In genomic region chr10:109504683-109505082, GRCm38 (mm10) we compare ENCODE assay signal across 13 mouse cellular contexts.
A peak's percentile ranks its signal among the peaks of the same experiment; 100 is the strongest.
DNase-seq lines count a peak whose midpoint lies in the region; ATAC-seq and TF ChIP-seq lines count a peak whose summit lies in the region.
"Had no signal": no experiment of that assay in that cellular context is flagged by ENCODE, and none has a peak within 500 bp of the region (broad histone marks: within the 10 kb centered on the region; RNA-seq: fewer than 3 reads in every experiment).

No protein-coding gene starts in this region.

- no peaks in the 10 kb centered on the region for H3K9me3 ChIP-seq in forebrain, postnatal 0 days (ENCODE audit: low read length)
- H3K9me3 ChIP-seq in forebrain, embryonic 13.5 days (replicated peaks): no peaks in the 10 kb centered on the region; the same call in 1 of the 2 replicates
- H3K9me3 ChIP-seq in liver, postnatal 0 days (ENCODE audit: low read length): no peaks in the 10 kb centered on the region
- H3K9me3 ChIP-seq in ES-E14 (ENCODE audit: control insufficient read depth, insufficient read depth, low read depth, low read length): no peaks in the 10 kb centered on the region
- H3K9me3 ChIP-seq in embryonic facial prominence, embryonic 11.5 days (replicated peaks; ENCODE audit: control insufficient read depth, low read length): no peaks in the 10 kb centered on the region
- H3K9me3 ChIP-seq: intestine, embryonic 15.5 days; midbrain, embryonic 15.5 days had no signal

- peak; percentile 40 for TF ChIP-seq CTCF in forebrain, postnatal 0 days (IDR thresholded peaks at IDR 0.05; ENCODE audit: low read depth)
- TF ChIP-seq CTCF in liver, postnatal 0 days (IDR thresholded peaks at IDR 0.05; ENCODE audit: low read depth): peak; percentile 27; the same call in 1 of the 2 replicates

- in situ Hi-C loops in ES-E14 (cut with MboI; ENCODE audit: low sequenced_read_pairs in 2 of 2, unreplicated experiment in 2 of 2): no loop called here

- H3K4me1 ChIP-seq in forebrain, postnatal 0 days (ENCODE audit: insufficient read depth): 0 out of 2 replicates have a peak, but pooled peaks cover 3% of the 10 kb centered on the region
- no peaks in the 10 kb centered on the region for H3K4me1 ChIP-seq in forebrain, embryonic 13.5 days
- H3K4me1 ChIP-seq in liver, postnatal 0 days (ENCODE audit: insufficient read depth): no peaks in the 10 kb centered on the region
- no peaks in the 10 kb centered on the region for H3K4me1 ChIP-seq in ES-E14 (ENCODE audit: control insufficient read depth in 2 of 2, insufficient read depth in 2 of 2, low read length in 2 of 2, poor library complexity in 1 of 2)
- H3K4me1 ChIP-seq in embryonic facial prominence, embryonic 11.5 days (ENCODE audit: control insufficient read depth, insufficient read depth, low read length): no peaks in the 10 kb centered on the region
- H3K4me1 ChIP-seq: intestine, embryonic 15.5 days; midbrain, embryonic 15.5 days had no signal

- no peak overlapping the region for H3K27ac ChIP-seq in forebrain, postnatal 0 days (ENCODE audit: low read depth, low read length)
- no peak overlapping the region for H3K27ac ChIP-seq in forebrain, embryonic 13.5 days
- no peak overlapping the region for H3K27ac ChIP-seq in liver, postnatal 0 days (ENCODE audit: low read depth)
- H3K27ac ChIP-seq in ES-E14 (ENCODE audit: insufficient read depth, low read depth, low read length, poor library complexity, severe bottlenecking): no peak overlapping the region
- no peak overlapping the region for H3K27ac ChIP-seq in embryonic facial prominence, embryonic 11.5 days (replicated peaks; ENCODE audit: low read depth, low read length)
- H3K27ac ChIP-seq: intestine, embryonic 15.5 days; midbrain, embryonic 15.5 days had no signal

- no peak overlapping the region for H3K4me2 ChIP-seq in forebrain, postnatal 0 days (ENCODE audit: low read depth)
- no peak overlapping the region for H3K4me2 ChIP-seq in forebrain, embryonic 13.5 days
- no peak overlapping the region for H3K4me2 ChIP-seq in liver, postnatal 0 days (ENCODE audit: low read depth, low read length)
- no peak overlapping the region for H3K4me2 ChIP-seq in embryonic facial prominence, embryonic 11.5 days (ENCODE audit: low read depth, low read length)
- H3K4me2 ChIP-seq: intestine, embryonic 15.5 days; midbrain, embryonic 15.5 days had no signal

- no peak for ATAC-seq in forebrain, postnatal 0 days
- no peak for ATAC-seq in forebrain, embryonic 13.5 days
- ATAC-seq in liver, postnatal 0 days: no peak
- no peak for ATAC-seq in embryonic facial prominence, embryonic 11.5 days (replicated peaks; ENCODE audit: insufficient number of reproducible peaks, low FRiP score, low TSS enrichment, low read depth)
- ATAC-seq: intestine, embryonic 15.5 days; midbrain, embryonic 15.5 days had no signal

- no peak for TF ChIP-seq EP300 in liver, postnatal 0 days (IDR thresholded peaks at IDR 0.05; ENCODE audit: low read depth)

- DNase-seq in forebrain, postnatal 0 days: no peak
- no peak for DNase-seq in liver, postnatal 0 days
- DNase-seq in liver (no peak), ES-E14 (ENCODE audit: low read depth, low spot score) (peak; percentile 39)
- peak; percentile 43 for DNase-seq in embryonic facial prominence, embryonic 11.5 days (ENCODE audit: low spot score)
- no peak for DNase-seq in ovary, adult 18-20 months (ENCODE audit: low spot score)
- no peak for DNase-seq in gastrocnemius, adult 8-10 months (ENCODE audit: low spot score in 2 of 2)
- DNase-seq: gastrocnemius, postnatal 36 days; layer of hippocampus, adult 9-11 months; lung, postnatal 14 days had no signal

- 59% methylated on average over 4 of the region's 4 CpGs for WGBS in forebrain, postnatal 0 days
- WGBS in forebrain, embryonic 13.5 days: 63% methylated on average over 4 of the region's 4 CpGs
- 59% methylated on average over 4 of the region's 4 CpGs for WGBS in liver, postnatal 0 days (ENCODE audit: insufficient replicate concordance)
- WGBS in embryonic facial prominence, embryonic 11.5 days: 58% methylated on average over 4 of the region's 4 CpGs

- no peaks in the 10 kb centered on the region for H3K27me3 ChIP-seq in forebrain, postnatal 0 days (ENCODE audit: insufficient read depth, low read length)
- no peaks in the 10 kb centered on the region for H3K27me3 ChIP-seq in forebrain, embryonic 13.5 days
- no peaks in the 10 kb centered on the region for H3K27me3 ChIP-seq in liver, postnatal 0 days (ENCODE audit: insufficient read depth, low read length)
- no peaks in the 10 kb centered on the region for H3K27me3 ChIP-seq in embryonic facial prominence, embryonic 11.5 days (ENCODE audit: control insufficient read depth, insufficient read depth, low read length)
- H3K27me3 ChIP-seq: intestine, embryonic 15.5 days; midbrain, embryonic 15.5 days had no signal

- H3K36me3 ChIP-seq in forebrain, postnatal 0 days (ENCODE audit: insufficient read depth): no peaks in the 10 kb centered on the region
- H3K36me3 ChIP-seq in forebrain, embryonic 13.5 days (ENCODE audit: poor library complexity, severe bottlenecking): no peaks in the 10 kb centered on the region
- H3K36me3 ChIP-seq in liver, postnatal 0 days (replicated peaks; ENCODE audit: insufficient read depth, low read length): no peaks in the 10 kb centered on the region
- no peaks in the 10 kb centered on the region for H3K36me3 ChIP-seq in ES-E14 (ENCODE audit: control insufficient read depth, insufficient read depth, low read length, poor library complexity, severe bottlenecking)
- no peaks in the 10 kb centered on the region for H3K36me3 ChIP-seq in embryonic facial prominence, embryonic 11.5 days (replicated peaks; ENCODE audit: control insufficient read depth, insufficient read depth, low read depth, low read length)
- H3K36me3 ChIP-seq: intestine, embryonic 15.5 days; midbrain, embryonic 15.5 days had no signal

- H3K9ac ChIP-seq in forebrain, postnatal 0 days: no peak overlapping the region
- H3K9ac ChIP-seq in forebrain, embryonic 13.5 days: no peak overlapping the region
- no peak overlapping the region for H3K9ac ChIP-seq in liver, postnatal 0 days (replicated peaks)
- H3K9ac ChIP-seq in ES-E14 (ENCODE audit: insufficient read depth, low read depth, low read length, poor library complexity, severe bottlenecking): no peak overlapping the region
- H3K9ac ChIP-seq in embryonic facial prominence, embryonic 11.5 days (replicated peaks; ENCODE audit: low read length): no peak overlapping the region
- H3K9ac ChIP-seq: intestine, embryonic 15.5 days; midbrain, embryonic 15.5 days had no signal

- no peak overlapping the region for H3K4me3 ChIP-seq in forebrain, postnatal 0 days (ENCODE audit: low read depth, low read length)
- no peak overlapping the region for H3K4me3 ChIP-seq in forebrain, embryonic 13.5 days
- no peak overlapping the region for H3K4me3 ChIP-seq in liver, postnatal 0 days (ENCODE audit: low read depth, low read length)
- H3K4me3 ChIP-seq in ES-E14 (ENCODE audit: insufficient read depth in 1 of 2, low read depth in 1 of 2, low read length in 2 of 2, poor library complexity in 1 of 2, severe bottlenecking in 1 of 2): no peak overlapping the region
- no peak overlapping the region for H3K4me3 ChIP-seq in embryonic facial prominence, embryonic 11.5 days (ENCODE audit: low read depth, low read length)
- H3K4me3 ChIP-seq: intestine, embryonic 15.5 days; midbrain, embryonic 15.5 days had no signal

TF ChIP-seq in ES-E14, 5 proteins besides CTCF, POLR2A, EP300 and RAD21:
- TF ChIP-seq HCFC1 (IDR thresholded peaks at IDR 0.05; ENCODE audit: borderline replicate concordance, insufficient read depth, low read length) (no peak), ZC3H11A (IDR thresholded peaks at IDR 0.05; ENCODE audit: borderline replicate concordance, low read depth, low read length) (peak; percentile 72), ZNF384 (IDR thresholded peaks at IDR 0.05; ENCODE audit: low read depth, low read length) (no peak)
TF ChIP-seq in ES-E14: peak in this region for 1.

Comparison
In these comparisons a context has a peak if more than half of its experiments do, and no peak if none do; other contexts are left out.
1. DNase-seq: peak in ES-E14 (single experiment) and embryonic facial prominence, embryonic 11.5 days (single experiment); none in forebrain, postnatal 0 days (single experiment), liver, postnatal 0 days (single experiment), liver (single experiment), ovary, adult 18-20 months (single experiment) and gastrocnemius, adult 8-10 months (0 of 2).